Mouse (Mus musculus) forebrain, embryonic 16.5 days (tissue): ENCODE results near the gene Ptrhd1. TPM values are rescaled to one million over a fixed set of nuclear protein-coding genes. Genes with fewer than 3 reads are reported as not detected.
"Not testable (repeated sequence)": the region's sequence is repeated elsewhere in the genome, so short reads cannot be mapped to it uniquely, and the experiment has no call there.

ENCODE experiments used
- ATAC-seq: fragments of 200-750 bp; cut with Nextera tagmentation; 2 replicates; pipeline ENCODE4 v1.8.0; 2017; ENCODE audit warnings: mild to moderate bottlenecking, moderate library complexity
- H3K27ac ChIP-seq: fragments of 300-500 bp; sonication (generic); 2 replicates; pipeline ENCODE4 v1.5.1; 2014; ENCODE audit warnings: low read length, control low read depth
- H3K27me3 ChIP-seq: fragments of 300-500 bp; sonication (generic); replicated peaks from 2 replicates; pipeline ENCODE4 v1.6.1; 2014; ENCODE audit warnings: low read length; ENCODE audit not compliant: control insufficient read depth, insufficient read depth
- H3K36me3 ChIP-seq: fragments of 300-500 bp; sonication (generic); 2 replicates; pipeline ENCODE4 v1.6.1; 2014; ENCODE audit not compliant: control insufficient read depth, insufficient read depth
- H3K4me1 ChIP-seq: fragments of 300-500 bp; sonication (generic); replicated peaks from 2 replicates; pipeline ENCODE4 v1.6.1; 2014; ENCODE audit warnings: low read length; ENCODE audit not compliant: control insufficient read depth, insufficient read depth
- H3K4me2 ChIP-seq: fragments of 300-500 bp; sonication (generic); 2 replicates; pipeline ENCODE4 v1.6.1; 2014; ENCODE audit warnings: mild to moderate bottlenecking, low read length, control low read depth
- H3K4me3 ChIP-seq: fragments of 300-500 bp; sonication (generic); replicated peaks from 2 replicates; pipeline ENCODE4 v1.5.1; 2014; ENCODE audit warnings: mild to moderate bottlenecking, low read length, control low read depth
- H3K9ac ChIP-seq: fragments of 300-500 bp; sonication (generic); replicated peaks from 2 replicates; pipeline ENCODE4 v1.6.1; 2014; ENCODE audit warnings: low read depth, low read length, control low read depth
- H3K9me3 ChIP-seq: fragments of 300-500 bp; sonication (generic); 2 replicates; pipeline ENCODE4 v1.6.1; 2016; ENCODE audit warnings: low read length; ENCODE audit not compliant: control insufficient read depth
- WGBS: fragments of 180-500 bp; shearing (Covaris S2); extraction: QIAGEN DNeasy Blood & Tissue Kit; methylation state at CpG from one replicate; pipeline ENCODE4 v1.1.7; 2014; 5-methylcytosine and 5-hydroxymethylcytosine counted together
- polyA plus RNA-seq: library from polyadenylated mRNA; unstranded; fragments of >200 nt; fragmentation: Nextera tagmentation; extraction: Ambion mirVana; gene quantifications from 2 replicates; pipeline ENCODE4 v1.2.1, GENCODE M21; 2015

Gene Ptrhd1
- polyA plus RNA-seq, 1 experiment from 2014 or later: 4.9 TPM

DNA sequence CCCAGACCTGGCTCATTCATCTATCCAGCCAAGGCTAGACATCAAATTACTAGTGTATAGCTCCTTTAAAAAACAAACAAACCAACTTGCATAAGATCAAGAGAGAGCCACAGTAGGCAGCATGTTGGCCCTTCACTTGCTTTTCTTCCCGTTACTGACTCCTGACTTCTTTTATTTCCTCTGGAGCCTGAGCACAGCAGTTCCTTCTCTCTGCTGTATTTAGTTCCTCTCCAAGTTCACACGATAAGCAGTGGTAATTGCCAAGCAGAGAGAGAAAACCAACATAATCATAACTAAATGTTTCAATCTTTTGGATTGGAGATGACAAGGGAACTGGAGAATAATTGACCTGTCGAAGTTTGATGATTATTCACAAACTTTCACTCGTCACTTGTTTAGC lies 1.1 kb upstream of the Ptrhd1 start:
- no peaks in the 10 kb centered on the region for H3K9me3 ChIP-seq
- no peak overlapping the region for H3K27ac ChIP-seq
- no peaks in the 10 kb centered on the region; the same call in 1 of the 2 replicates for H3K36me3 ChIP-seq
- no peak overlapping the region for H3K9ac ChIP-seq
- no peak for ATAC-seq
- peaks cover 14% of the 10 kb centered on the region for H3K4me1 ChIP-seq
- H3K27me3 ChIP-seq: no peaks in the 10 kb centered on the region
- 39% methylated on average over 4 of the region's 4 CpGs for WGBS
- H3K4me3 ChIP-seq: no peak overlapping the region
- peak overlapping the region; percentile 86 for H3K4me2 ChIP-seq

DNA sequence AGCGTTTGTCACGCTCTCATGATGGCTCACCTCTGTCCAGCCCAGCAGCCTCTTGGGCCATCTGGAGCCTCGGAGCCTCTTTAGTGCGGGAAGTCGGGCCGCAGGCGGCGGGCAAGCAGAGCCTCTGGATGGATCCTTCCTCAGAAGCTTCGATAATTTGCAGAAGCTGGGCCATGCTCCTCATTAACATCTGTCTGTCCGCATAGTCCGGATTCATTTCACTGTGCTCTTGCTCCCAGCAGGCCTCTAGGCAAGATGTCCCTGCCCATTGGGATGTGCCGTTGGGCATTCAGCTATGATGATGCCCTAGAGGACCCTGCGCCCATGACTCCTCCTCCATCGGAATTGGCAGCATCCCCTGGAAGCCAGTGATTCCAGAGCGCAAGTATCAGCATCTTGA lies 3.7 kb downstream of the Ptrhd1 start:
- H3K4me3 ChIP-seq: no peak overlapping the region
- no peaks in the 10 kb centered on the region for H3K9me3 ChIP-seq
- H3K4me1 ChIP-seq: peaks cover 10% of the 10 kb centered on the region
- no peak overlapping the region for H3K4me2 ChIP-seq
- H3K27ac ChIP-seq: no peak overlapping the region
- no peaks in the 10 kb centered on the region for H3K27me3 ChIP-seq
- no peak overlapping the region for H3K9ac ChIP-seq
- no peak for ATAC-seq
- no peaks in the 10 kb centered on the region for H3K36me3 ChIP-seq
- 94% methylated on average over 15 of the region's 15 CpGs for WGBS

GRCm38 (mm10) chr12:4240281-4240680 lies 6.5 kb downstream of the Ptrhd1 start:
- not testable (repeated sequence) for ATAC-seq, H3K4me3 ChIP-seq, H3K36me3 ChIP-seq, H3K4me2 ChIP-seq, H3K4me1 ChIP-seq, H3K27me3 ChIP-seq, H3K9ac ChIP-seq, H3K27ac ChIP-seq, H3K9me3 ChIP-seq
- WGBS: 76% methylated on average over 8 of the region's 8 CpGs

- Histone ChIP-seq H3K36me3 (peaks cover 6% of the 10 kb centered on the region; the same call in 1 of the 2 replicates), H3K4me1 (no peaks in the 10 kb centered on the region), H3K27ac (no peak overlapping the region), H3K4me3 (no peak overlapping the region), H3K4me2 (no peak overlapping the region), H3K27me3 (no peaks in the 10 kb centered on the region), H3K9me3 (no peaks in the 10 kb centered on the region), H3K9ac (no peak overlapping the region)
- WGBS: 77% methylated on average over 2 of the region's 2 CpGs
- no peak for ATAC-seq
These were observed 10.0 kb downstream of the Ptrhd1 start for GRCm38 (mm10) chr12:4243805-4244204.

GRCm38 (mm10) chr12:4245742-4246141 lies 11.9 kb downstream of the Ptrhd1 start:
- H3K9me3 ChIP-seq: no peaks in the 10 kb centered on the region
- H3K27ac ChIP-seq: no peak overlapping the region
- H3K9ac ChIP-seq: no peak overlapping the region
- no peaks in the 10 kb centered on the region for H3K4me1 ChIP-seq
- H3K4me3 ChIP-seq: no peak overlapping the region
- no peak for ATAC-seq
- H3K36me3 ChIP-seq: peaks cover 7% of the 10 kb centered on the region; the same call in 1 of the 2 replicates
- 92% methylated on average over 10 of the region's 10 CpGs for WGBS
- no peak overlapping the region for H3K4me2 ChIP-seq
- H3K27me3 ChIP-seq: no peaks in the 10 kb centered on the region

DNA sequence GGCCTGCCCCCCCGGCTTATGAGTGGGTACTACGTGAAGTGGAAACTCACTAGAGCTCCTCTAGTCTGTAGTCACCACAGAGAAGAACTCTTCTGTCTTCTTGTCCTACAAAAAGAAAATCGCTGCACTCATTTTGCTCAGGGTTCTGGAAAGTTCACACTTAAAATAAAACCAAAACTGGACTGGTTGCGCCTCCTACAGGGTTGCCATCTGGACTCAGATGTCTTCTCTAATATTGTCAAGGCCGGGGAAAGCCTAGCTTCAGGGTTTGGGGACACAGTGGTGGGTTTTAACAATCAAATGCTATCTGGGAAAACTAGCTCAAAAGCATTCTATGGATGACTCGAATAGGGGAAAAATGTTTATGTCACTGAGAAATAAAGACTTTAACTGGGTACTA lies 16.0 kb downstream of the Ptrhd1 start:
- no peak for ATAC-seq
- Histone ChIP-seq H3K27ac (no peak overlapping the region), H3K4me2 (no peak overlapping the region), H3K4me3 (no peak overlapping the region), H3K9ac (no peak overlapping the region), H3K9me3 (no peaks in the 10 kb centered on the region), H3K36me3 (peaks cover 20% of the 10 kb centered on the region), H3K27me3 (no peaks in the 10 kb centered on the region), H3K4me1 (no peaks in the 10 kb centered on the region)
- 85% methylated on average over 6 of the region's 6 CpGs for WGBS

DNA sequence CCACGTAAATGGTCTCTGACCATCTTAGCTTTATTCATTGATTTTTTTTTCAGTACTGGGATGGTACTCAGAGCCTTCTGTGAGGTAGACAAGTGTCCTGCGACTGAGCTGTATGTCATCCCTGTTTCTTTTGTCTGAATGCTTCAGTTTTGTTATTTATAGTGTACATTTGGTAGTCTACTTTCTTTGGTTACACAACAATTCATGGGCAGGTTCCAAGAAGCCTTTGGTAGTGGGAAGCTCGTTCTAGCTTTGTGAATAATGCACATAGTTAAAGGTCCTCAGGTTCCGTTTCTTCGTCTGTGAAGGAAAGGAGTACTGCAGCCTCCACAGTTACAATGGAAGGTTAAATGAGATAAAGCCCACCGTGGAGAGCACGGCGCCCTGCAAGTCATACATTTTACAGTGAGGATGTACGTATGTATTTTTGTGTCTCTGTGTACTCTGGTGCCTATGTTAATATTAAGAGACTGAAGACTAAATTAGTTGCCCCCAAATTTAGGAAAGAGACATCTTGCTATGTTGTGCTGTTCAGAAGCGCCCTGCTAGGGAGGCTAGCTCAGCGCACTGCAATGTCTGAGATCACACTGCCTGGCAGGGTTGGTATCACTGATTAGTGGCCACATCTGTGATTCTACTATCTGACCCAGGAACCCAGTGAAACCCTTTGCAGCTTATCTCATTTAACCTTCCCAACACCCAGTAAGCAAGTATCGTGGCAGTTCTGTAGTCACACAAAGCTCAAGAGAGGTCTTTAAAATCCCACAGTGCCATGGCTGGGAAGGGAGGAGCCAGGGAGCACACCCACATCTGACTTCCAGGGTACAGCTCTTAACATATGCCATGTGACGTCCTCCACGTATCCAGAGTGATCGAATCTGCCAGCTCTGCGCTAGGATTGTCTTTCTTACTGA lies 19.2 kb downstream of the Ptrhd1 start:
- Histone ChIP-seq H3K36me3 (peaks cover 21% of the 10 kb centered on the region), H3K9me3 (no peaks in the 10 kb centered on the region), H3K4me2 (no peak overlapping the region), H3K4me1 (no peaks in the 10 kb centered on the region), H3K9ac (no peak overlapping the region), H3K27me3 (no peaks in the 10 kb centered on the region), H3K4me3 (no peak overlapping the region), H3K27ac (no peak overlapping the region)
- 90% methylated on average over 16 of the region's 16 CpGs for WGBS
- ATAC-seq: no peak

- Histone ChIP-seq H3K27ac (no peak overlapping the region), H3K27me3 (no peaks in the 10 kb centered on the region), H3K36me3 (peaks cover 29% of the 10 kb centered on the region), H3K4me1 (no peaks in the 10 kb centered on the region), H3K9me3 (peaks cover 5% of the 10 kb centered on the region; the same call in 1 of the 2 replicates), H3K4me2 (no peak overlapping the region), H3K9ac (no peak overlapping the region), H3K4me3 (no peak overlapping the region)
- ATAC-seq: no peak
- WGBS: 94% methylated on average over 4 of the region's 4 CpGs
These were observed 33.9 kb downstream of the Ptrhd1 start for GRCm38 (mm10) chr12:4267765-4268164.

GRCm38 (mm10) chr12:4271078-4271477 lies 37.3 kb downstream of the Ptrhd1 start:
- no peak overlapping the region for H3K4me3 ChIP-seq
- H3K27ac ChIP-seq: no peak overlapping the region
- ATAC-seq: peak; percentile 20; the same call in 1 of the 2 replicates
- no peaks in the 10 kb centered on the region for H3K27me3 ChIP-seq
- H3K4me2 ChIP-seq: no peak overlapping the region
- WGBS: 61% methylated on average over 6 of the region's 6 CpGs
- H3K4me1 ChIP-seq: no peaks in the 10 kb centered on the region
- H3K36me3 ChIP-seq: peaks cover 36% of the 10 kb centered on the region
- peaks cover 5% of the 10 kb centered on the region; the same call in 1 of the 2 replicates for H3K9me3 ChIP-seq
- H3K9ac ChIP-seq: no peak overlapping the region
